Mouse (Mus musculus): ENCODE measurements around the gene Gpr39.

GRCm38 (mm10) chr1:125912601-125913600, 236.1 kb downstream of the Gpr39 start, which contains the start of gene Lypd1:
- no peak for TF ChIP-seq CTCF (IDR thresholded peaks at IDR 0.05; ENCODE audit: borderline replicate concordance, extremely low read depth, insufficient read depth, insufficient read length)
- TF ChIP-seq POLR2A (IDR thresholded peaks at IDR 0.05; ENCODE audit: borderline replicate concordance, extremely low read depth, insufficient read depth, insufficient read length, poor library complexity, severe bottlenecking) = no peak

Data from brain, embryonic 14.5 days (tissue).